Mouse (Mus musculus): Measurements from ENCODE around the gene B4galt4.

GRCm38 (mm10) chr16:38695557-38695956 is 46.5 kb upstream of the B4galt4 start:
- TF ChIP-seq CTCF (conservative IDR thresholded peaks at IDR 0.05; ENCODE audit: insufficient read depth, insufficient read length, low read depth, low read length): no peak
- TF ChIP-seq POLR2A (IDR thresholded peaks at IDR 0.05; ENCODE audit: low read depth, low read length): no peak

All from kidney, adult 2 months (tissue).